Mouse (Mus musculus) forebrain, embryonic 16.5 days (tissue): ENCODE measurements around the gene Mia3. TPM values are rescaled to one million over a fixed set of nuclear protein-coding genes. Genes with fewer than 3 reads are reported as not detected.
"Not testable (repeated sequence)": the region's sequence is repeated elsewhere in the genome, so short reads cannot be mapped to it uniquely, and the experiment has no call there.

Experiments
- ATAC-seq: fragments of 200-750 bp; cut with Nextera tagmentation; 2 replicates; pipeline ENCODE4 v1.8.0; 2017; ENCODE audit warnings: mild to moderate bottlenecking, moderate library complexity
- H3K27ac ChIP-seq: fragments of 300-500 bp; sonication (generic); 2 replicates; pipeline ENCODE4 v1.5.1; 2014; ENCODE audit warnings: low read length, control low read depth
- H3K27me3 ChIP-seq: fragments of 300-500 bp; sonication (generic); replicated peaks from 2 replicates; pipeline ENCODE4 v1.6.1; 2014; ENCODE audit warnings: low read length; ENCODE audit not compliant: control insufficient read depth, insufficient read depth
- H3K36me3 ChIP-seq: fragments of 300-500 bp; sonication (generic); 2 replicates; pipeline ENCODE4 v1.6.1; 2014; ENCODE audit not compliant: control insufficient read depth, insufficient read depth
- H3K4me1 ChIP-seq: fragments of 300-500 bp; sonication (generic); replicated peaks from 2 replicates; pipeline ENCODE4 v1.6.1; 2014; ENCODE audit warnings: low read length; ENCODE audit not compliant: control insufficient read depth, insufficient read depth
- H3K4me2 ChIP-seq: fragments of 300-500 bp; sonication (generic); 2 replicates; pipeline ENCODE4 v1.6.1; 2014; ENCODE audit warnings: mild to moderate bottlenecking, low read length, control low read depth
- H3K4me3 ChIP-seq: fragments of 300-500 bp; sonication (generic); replicated peaks from 2 replicates; pipeline ENCODE4 v1.5.1; 2014; ENCODE audit warnings: mild to moderate bottlenecking, low read length, control low read depth
- H3K9ac ChIP-seq: fragments of 300-500 bp; sonication (generic); replicated peaks from 2 replicates; pipeline ENCODE4 v1.6.1; 2014; ENCODE audit warnings: low read depth, low read length, control low read depth
- H3K9me3 ChIP-seq: fragments of 300-500 bp; sonication (generic); 2 replicates; pipeline ENCODE4 v1.6.1; 2016; ENCODE audit warnings: low read length; ENCODE audit not compliant: control insufficient read depth
- WGBS: fragments of 180-500 bp; shearing (Covaris S2); extraction: QIAGEN DNeasy Blood & Tissue Kit; methylation state at CpG from one replicate; pipeline ENCODE4 v1.1.7; 2014; 5-methylcytosine and 5-hydroxymethylcytosine counted together
- polyA plus RNA-seq: library from polyadenylated mRNA; unstranded; fragments of >200 nt; fragmentation: Nextera tagmentation; extraction: Ambion mirVana; gene quantifications from 2 replicates; pipeline ENCODE4 v1.2.1, GENCODE M21; 2015

Mia3 gene
- polyA plus RNA-seq, 1 experiment from 2014 or later, result 108 TPM

- no peak for ATAC-seq
- H3K27me3 ChIP-seq, result no peaks in the 10 kb centered on the region
- H3K36me3 ChIP-seq, result peaks cover 10% of the 10 kb centered on the region
- H3K27ac ChIP-seq, result no peak overlapping the region
- no peaks in the 10 kb centered on the region for H3K9me3 ChIP-seq
- peaks cover 13% of the 10 kb centered on the region for H3K4me1 ChIP-seq
- H3K9ac ChIP-seq, result no peak overlapping the region
- no peak overlapping the region for H3K4me2 ChIP-seq
- WGBS, result 22% methylated on average over 6 of the region's 6 CpGs
- H3K4me3 ChIP-seq, result no peak overlapping the region
These were observed 19.5 kb downstream of the Mia3 start for GRCm38 (mm10) chr1:183349840-183350239.

- peak overlapping the region; percentile 85 for H3K27ac ChIP-seq
- no peaks in the 10 kb centered on the region; the same call in none of the 2 replicates for H3K36me3 ChIP-seq
- peak overlapping the region; percentile 74 for H3K4me3 ChIP-seq
- H3K27me3 ChIP-seq, result no peaks in the 10 kb centered on the region
- WGBS, result 7% methylated on average over 10 of the region's 10 CpGs
- H3K4me1 ChIP-seq, result peaks cover 16% of the 10 kb centered on the region
- no peaks in the 10 kb centered on the region for H3K9me3 ChIP-seq
- H3K9ac ChIP-seq, result peak overlapping the region; percentile 81
- no peak for ATAC-seq
- peak overlapping the region; percentile 70 for H3K4me2 ChIP-seq
These were observed 23.5 kb downstream of the Mia3 start for GRCm38 (mm10) chr1:183345817-183346195.

DNA sequence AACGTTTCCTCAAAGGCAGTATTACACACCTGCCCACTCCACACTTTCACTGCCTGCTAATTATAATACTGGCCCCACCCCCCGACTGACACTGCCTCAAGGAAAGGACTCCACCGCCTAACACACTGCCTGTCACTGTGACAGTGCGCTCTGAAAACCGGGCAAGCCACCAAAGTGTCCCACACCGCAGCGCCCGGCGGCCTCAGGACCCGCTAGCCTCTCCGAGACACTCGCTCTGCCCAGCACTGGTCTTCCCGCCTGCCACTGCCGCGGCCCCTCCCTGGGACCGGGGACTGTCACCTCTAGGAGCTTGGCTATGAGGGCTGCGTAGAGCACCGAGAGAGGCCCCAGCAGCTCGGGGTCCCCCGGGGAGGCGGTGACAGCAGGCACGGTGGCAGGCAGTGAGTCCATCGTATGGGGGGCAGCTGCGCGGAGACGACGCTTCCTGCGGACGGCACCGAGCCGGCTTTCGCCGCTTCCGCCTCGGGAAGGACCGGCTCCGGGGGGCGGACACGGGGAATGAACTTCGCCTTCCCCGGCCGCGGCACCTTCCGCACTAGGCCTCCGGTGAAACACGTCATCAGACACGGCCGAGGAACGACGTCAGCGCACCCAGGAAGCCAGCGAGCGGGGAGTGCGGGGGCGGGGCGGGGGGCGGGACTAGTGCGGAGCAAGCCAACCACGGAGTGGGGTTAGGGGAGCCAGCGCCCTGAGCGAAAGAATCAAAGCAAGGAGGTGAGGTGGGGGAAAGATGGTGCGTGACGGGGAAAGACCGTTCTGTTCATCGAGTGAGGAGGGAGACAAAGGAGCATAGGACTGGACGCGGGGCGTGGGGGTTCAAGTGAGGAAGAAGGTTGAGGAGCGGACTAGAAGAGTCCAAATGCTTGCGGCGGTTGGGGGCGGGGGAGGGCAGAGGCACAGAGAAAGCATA, 24.2 kb downstream of the Mia3 start:
- Histone ChIP-seq H3K27me3 (no peaks in the 10 kb centered on the region), H3K9ac (peak overlapping the region; percentile 81), H3K4me2 (peak overlapping the region; percentile 82), H3K4me1 (peaks cover 16% of the 10 kb centered on the region), H3K36me3 (peaks cover 2% of the 10 kb centered on the region), H3K4me3 (peak overlapping the region; percentile 74), H3K9me3 (no peaks in the 10 kb centered on the region), H3K27ac (peak overlapping the region; percentile 85)
- ATAC-seq, result peak; percentile 99
- WGBS, result under 1% methylated on average over 72 of the region's 72 CpGs

DNA sequence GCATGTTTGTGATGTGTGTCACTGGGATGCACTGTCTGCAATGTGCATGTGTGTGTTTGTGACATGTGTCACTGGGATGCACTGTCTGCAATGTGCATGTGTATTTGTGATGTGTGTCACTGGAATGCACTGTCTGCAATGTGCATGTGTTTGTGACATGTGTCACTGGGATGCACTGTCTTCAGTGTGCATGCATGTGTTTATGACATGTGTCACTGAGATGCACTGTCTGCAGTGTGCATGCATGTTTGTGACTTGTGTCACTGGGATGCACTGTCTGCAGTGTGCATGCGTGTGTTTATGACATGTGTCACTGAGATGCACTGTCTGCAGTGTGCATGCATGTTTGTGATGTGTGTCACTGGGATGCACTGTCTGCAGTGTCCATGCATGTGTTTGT, 26.5 kb downstream of the Mia3 start:
- not testable (repeated sequence) for H3K9ac ChIP-seq, H3K9me3 ChIP-seq, H3K36me3 ChIP-seq, ATAC-seq, H3K27me3 ChIP-seq, H3K4me3 ChIP-seq, H3K27ac ChIP-seq, H3K4me2 ChIP-seq
- H3K4me1 ChIP-seq, result peaks cover 16% of the 10 kb centered on the region
- WGBS, result 97% methylated on average over 1 of the region's 1 CpGs

DNA sequence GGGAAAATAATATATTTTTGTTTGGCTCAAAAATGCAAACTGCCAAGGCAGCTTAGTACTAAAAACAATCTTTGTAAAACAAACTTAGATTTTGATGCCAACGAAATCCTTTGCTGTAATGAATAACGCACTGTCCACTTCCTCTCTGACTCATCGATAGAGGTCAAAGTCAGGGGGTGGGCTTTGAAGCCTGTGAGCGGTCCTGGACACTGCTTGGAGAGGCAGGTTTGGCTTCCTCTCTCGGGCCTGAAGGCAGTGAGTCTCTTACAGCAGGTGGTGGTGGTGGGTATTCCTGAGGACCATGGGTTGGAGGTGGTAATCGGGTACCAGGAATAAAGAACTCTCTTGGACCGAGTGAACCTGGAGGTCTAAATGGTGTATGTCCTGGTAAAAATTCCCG, 42.2 kb downstream of the Mia3 start:
- no peak for ATAC-seq
- H3K4me1 ChIP-seq, result no peaks in the 10 kb centered on the region
- H3K36me3 ChIP-seq, result peaks cover 54% of the 10 kb centered on the region
- H3K4me3 ChIP-seq, result no peak overlapping the region
- peaks cover 5% of the 10 kb centered on the region; the same call in 1 of the 2 replicates for H3K9me3 ChIP-seq
- WGBS, result 94% methylated on average over 8 of the region's 8 CpGs
- no peaks in the 10 kb centered on the region for H3K27me3 ChIP-seq
- H3K9ac ChIP-seq, result no peak overlapping the region
- no peak overlapping the region for H3K4me2 ChIP-seq
- H3K27ac ChIP-seq, result no peak overlapping the region

DNA sequence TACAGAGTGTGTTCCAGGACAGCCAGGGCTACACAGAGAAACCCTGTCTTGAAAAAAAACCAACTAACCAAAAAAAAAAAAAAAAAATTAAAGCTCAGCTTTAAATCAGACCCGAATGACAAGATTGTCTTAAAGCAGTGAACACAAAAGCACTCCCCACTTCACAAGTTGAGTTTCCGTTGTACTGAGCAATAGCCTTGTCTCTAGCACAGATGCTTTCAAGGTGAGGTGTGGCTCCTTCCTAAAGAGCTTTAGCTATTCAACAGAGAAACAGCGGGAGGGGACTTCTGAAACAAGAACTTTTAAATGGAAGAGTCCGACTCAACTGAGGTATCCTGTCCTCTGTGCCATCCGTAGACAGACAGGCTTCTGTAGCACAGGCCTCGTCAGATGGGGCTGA, 44.9 kb downstream of the Mia3 start:
- Histone ChIP-seq H3K4me2 (no peak overlapping the region), H3K27me3 (no peaks in the 10 kb centered on the region), H3K4me1 (no peaks in the 10 kb centered on the region), H3K4me3 (no peak overlapping the region), H3K27ac (no peak overlapping the region), H3K9ac (no peak overlapping the region), H3K9me3 (peaks cover 5% of the 10 kb centered on the region; the same call in 1 of the 2 replicates), H3K36me3 (peaks cover 36% of the 10 kb centered on the region)
- WGBS, result 94% methylated on average over 6 of the region's 6 CpGs
- ATAC-seq, result no peak

- WGBS, result 99% methylated on average over 2 of the region's 2 CpGs
- ATAC-seq, result no peak
- peaks cover 5% of the 10 kb centered on the region; the same call in 1 of the 2 replicates for H3K9me3 ChIP-seq
- H3K27ac ChIP-seq, result no peak overlapping the region
- no peak overlapping the region for H3K9ac ChIP-seq
- no peaks in the 10 kb centered on the region for H3K4me1 ChIP-seq
- H3K4me2 ChIP-seq, result no peak overlapping the region
- H3K27me3 ChIP-seq, result no peaks in the 10 kb centered on the region
- H3K36me3 ChIP-seq, result peaks cover 34% of the 10 kb centered on the region
- no peak overlapping the region for H3K4me3 ChIP-seq
These were observed 45.4 kb downstream of the Mia3 start for GRCm38 (mm10) chr1:183323923-183324322.

DNA sequence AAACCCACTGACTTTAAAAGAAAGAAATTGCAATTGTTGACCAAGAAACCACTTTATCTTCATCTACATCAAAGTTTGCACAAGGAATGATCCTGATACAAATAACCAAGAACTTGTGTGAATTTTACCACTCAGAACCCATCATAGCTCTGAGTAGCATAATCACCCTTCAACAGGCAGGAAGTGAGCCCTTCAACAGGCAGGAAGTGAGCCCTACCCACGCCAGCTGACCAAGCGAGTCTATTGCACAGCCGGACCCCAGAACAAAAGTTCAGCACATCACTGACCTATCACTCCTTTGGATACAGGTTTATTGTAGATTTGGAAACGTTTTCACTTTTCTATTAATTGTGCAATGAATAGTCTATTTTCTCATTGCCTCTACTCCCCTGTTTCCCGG, 46.9 kb downstream of the Mia3 start:
- not testable (repeated sequence) for H3K27me3 ChIP-seq, H3K4me2 ChIP-seq, ATAC-seq, H3K9ac ChIP-seq, H3K4me3 ChIP-seq, H3K9me3 ChIP-seq, H3K27ac ChIP-seq, H3K4me1 ChIP-seq
- WGBS, result 95% methylated on average over 5 of the region's 5 CpGs
- H3K36me3 ChIP-seq, result peaks cover 32% of the 10 kb centered on the region

- no peak overlapping the region for H3K4me2 ChIP-seq
- WGBS, result 85% methylated on average over 3 of the region's 3 CpGs
- H3K36me3 ChIP-seq, result peaks cover 31% of the 10 kb centered on the region
- no peak for ATAC-seq
- no peaks in the 10 kb centered on the region for H3K27me3 ChIP-seq
- no peaks in the 10 kb centered on the region for H3K4me1 ChIP-seq
- no peak overlapping the region for H3K9ac ChIP-seq
- H3K27ac ChIP-seq, result no peak overlapping the region
- H3K4me3 ChIP-seq, result no peak overlapping the region
- H3K9me3 ChIP-seq, result peaks cover 5% of the 10 kb centered on the region; the same call in 1 of the 2 replicates
These were observed 48.6 kb downstream of the Mia3 start for GRCm38 (mm10) chr1:183320708-183321107.
